Mouse (Mus musculus) heart, postnatal 0 days (tissue): Measurements from ENCODE around the gene Sfi1.
"Not testable (repeated sequence)": the region's sequence is repeated elsewhere in the genome, so short reads cannot be mapped to it uniquely, and the experiment has no call there.

ENCODE experiments used
- CTCF ChIP-seq: IDR thresholded peaks from 2 replicates; pipeline ENCODE4 v1.5.1; 2016; ENCODE audit warnings: antibody characterized with exemption, control low read depth, low read depth
- EP300 ChIP-seq: IDR thresholded peaks from 2 replicates; pipeline ENCODE4 v1.6.1; 2016; ENCODE audit warnings: antibody characterized with exemption, low read depth

DNA sequence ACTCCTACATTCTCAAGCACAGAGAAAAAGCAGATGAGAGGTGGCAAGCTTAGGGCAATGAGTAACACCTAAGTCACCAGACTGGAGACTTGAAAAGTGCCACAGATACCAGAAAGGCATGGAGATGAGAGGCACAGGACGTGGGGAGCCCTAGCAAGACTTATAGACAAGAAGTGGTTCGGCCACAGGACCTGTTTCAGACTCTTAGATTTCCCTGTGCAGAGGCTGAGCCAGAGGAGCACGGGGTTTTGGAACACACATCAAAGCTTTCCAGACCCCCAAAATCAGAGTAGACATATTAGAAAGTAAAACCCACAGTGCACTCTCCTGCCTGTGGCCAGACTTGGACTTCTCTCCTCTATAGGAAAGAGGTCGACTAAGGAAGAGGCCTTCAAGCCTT lies 12.0 kb downstream of the Sfi1 start:
- not testable (repeated sequence) for TF ChIP-seq CTCF, EP300
